In the genomic region with DNA sequence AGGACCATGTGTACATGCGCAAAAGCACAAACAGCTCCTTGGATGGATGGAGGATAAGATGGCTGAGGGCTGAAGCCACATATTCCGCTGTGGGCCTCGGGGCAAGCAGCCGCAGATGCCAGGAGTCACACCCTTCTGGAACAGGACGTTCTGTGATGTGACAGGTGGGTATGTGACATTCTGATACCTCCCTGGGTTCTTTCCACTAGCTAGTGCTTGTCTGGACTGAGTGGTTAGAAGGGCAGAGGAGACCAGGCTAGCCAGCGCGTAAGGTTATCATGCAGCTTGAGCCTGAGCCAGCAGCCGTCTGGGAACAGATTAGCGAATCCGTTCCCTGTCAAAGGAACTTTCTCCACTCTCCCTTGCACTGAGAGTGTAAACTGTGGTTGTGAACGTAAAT, we compare ENCODE assay signal across 21 mouse cellular contexts. TPM values are rescaled to one million over a fixed set of nuclear protein-coding genes. Genes with fewer than 3 reads are reported as not detected.
DNase-seq lines count a peak whose midpoint lies in the region; ATAC-seq and TF ChIP-seq lines count a peak whose summit lies in the region.
"Had no signal": no experiment of that assay in that cellular context is flagged by ENCODE, and none has a peak within 500 bp of the region (broad histone marks: within the 10 kb centered on the region; RNA-seq: fewer than 3 reads in every experiment).

No protein-coding gene starts in this region.

- H3K9me3 ChIP-seq in limb, embryonic 10.5 days (replicated peaks), result no peaks in the 10 kb centered on the region
- H3K9me3 ChIP-seq: embryonic facial prominence, embryonic 10.5 days; forebrain, embryonic 10.5 days; forebrain, embryonic 15.5 days; G1E; heart, embryonic 15.5 days; hindbrain, embryonic 13.5 days had no signal

- no peaks in the 10 kb centered on the region for H3K27me3 ChIP-seq in thymus, adult 2 months (ENCODE audit: control insufficient read depth, insufficient read depth, low read length)
- H3K27me3 ChIP-seq in small intestine, adult 2 months (ENCODE audit: control insufficient read depth, insufficient read depth, low read length), result no peaks in the 10 kb centered on the region
- no peaks in the 10 kb centered on the region for H3K27me3 ChIP-seq in limb, embryonic 10.5 days (ENCODE audit: low read depth, poor library complexity, severe bottlenecking)
- H3K27me3 ChIP-seq: forebrain, embryonic 15.5 days; heart, embryonic 15.5 days; hindbrain, embryonic 13.5 days had no signal

- no peak for DNase-seq in thymus, adult 2 months
- DNase-seq in thymus, postnatal 4 days, result no peak
- peak; percentile 1 for DNase-seq in NIH3T3 (ENCODE audit: low read depth)
- DNase-seq in limb, embryonic 10.5 days (ENCODE audit: low spot score), result no peak
- no peak for DNase-seq in kidney, postnatal 36 days
- DNase-seq: adrenal gland, postnatal 14 days; cerebellum, adult 2 months; cerebellum, postnatal 10 days; gastrocnemius, postnatal 14 days; heart, postnatal 14 days had no signal

- H3K27ac ChIP-seq in thymus, adult 2 months (ENCODE audit: control insufficient read depth, insufficient read depth, low read length), result peak overlapping the region; percentile 72
- peak overlapping the region; percentile 43 for H3K27ac ChIP-seq in small intestine, adult 2 months (ENCODE audit: insufficient read depth, low read depth, low read length)
- no peak overlapping the region for H3K27ac ChIP-seq in limb, embryonic 10.5 days
- H3K27ac ChIP-seq: embryonic facial prominence, embryonic 10.5 days; forebrain, embryonic 10.5 days; forebrain, embryonic 15.5 days; heart, adult 2 months; heart, embryonic 15.5 days; hindbrain, embryonic 13.5 days had no signal

- H3K4me3 ChIP-seq in thymus, adult 2 months (ENCODE audit: control insufficient read depth, insufficient read depth, low read length), result no peak overlapping the region
- no peak overlapping the region for H3K4me3 ChIP-seq in small intestine, adult 2 months (ENCODE audit: low read depth, low read length)
- H3K4me3 ChIP-seq in limb, embryonic 10.5 days, result no peak overlapping the region
- H3K4me3 ChIP-seq: embryonic facial prominence, embryonic 10.5 days; erythroblast, embryonic 14.5 days; forebrain, embryonic 10.5 days; forebrain, embryonic 15.5 days; heart, adult 2 months; heart, embryonic 15.5 days; hindbrain, embryonic 13.5 days had no signal

- no peak for TF ChIP-seq CTCF in thymus, adult 2 months (IDR thresholded peaks at IDR 0.05; ENCODE audit: borderline replicate concordance, control insufficient read depth, extremely low read depth, insufficient read depth, low read length, poor library complexity)
- TF ChIP-seq CTCF in small intestine, adult 2 months (IDR thresholded peaks at IDR 0.05; ENCODE audit: extremely low read depth, insufficient read length, insufficient replicate concordance, low read depth, low read length), result no peak

- TF ChIP-seq POLR2A in thymus, adult 2 months (IDR thresholded peaks at IDR 0.05; ENCODE audit: control insufficient read depth, extremely low read depth, insufficient read depth, low read length, poor library complexity), result no peak
- TF ChIP-seq POLR2A in small intestine, adult 2 months (IDR thresholded peaks at IDR 0.05; ENCODE audit: low read depth, low read length), result no peak

- H3K4me1 ChIP-seq in thymus, adult 2 months (replicated peaks; ENCODE audit: control insufficient read depth, insufficient read depth, low read length), result peaks cover 48% of the 10 kb centered on the region
- peaks cover 33% of the 10 kb centered on the region for H3K4me1 ChIP-seq in small intestine, adult 2 months (ENCODE audit: control insufficient read depth, insufficient read depth, insufficient read length, low read length)
- 0 out of 2 replicates have a peak, but pooled peaks cover 3% of the 10 kb centered on the region for H3K4me1 ChIP-seq in limb, embryonic 10.5 days
- H3K4me1 ChIP-seq: embryonic facial prominence, embryonic 10.5 days; forebrain, embryonic 15.5 days; heart, embryonic 15.5 days; hindbrain, embryonic 13.5 days had no signal

- peak; percentile 28 for ATAC-seq in inflammation-experienced regulatory T-cells, adult 6 months
- no peak for ATAC-seq in frontal cortex, adult (ENCODE audit: low TSS enrichment)
- ATAC-seq: forebrain, embryonic 15.5 days had no signal

- 60% methylated on average over 11 of the region's 11 CpGs for WGBS in thymus, adult 2 months
- 68% methylated on average over 11 of the region's 11 CpGs for WGBS in small intestine, adult 2 months
- 89% methylated on average over 11 of the region's 11 CpGs for WGBS in limb, embryonic 10.5 days

- H3K36me3 ChIP-seq in thymus, adult 2 months (ENCODE audit: control insufficient read depth, insufficient read depth, low read length), result no peaks in the 10 kb centered on the region
- peaks cover 24% of the 10 kb centered on the region for H3K36me3 ChIP-seq in small intestine, adult 2 months (ENCODE audit: control insufficient read depth, insufficient read depth, low read length)
- H3K36me3 ChIP-seq in limb, embryonic 10.5 days, result no peaks in the 10 kb centered on the region
- H3K36me3 ChIP-seq: embryonic facial prominence, embryonic 10.5 days; forebrain, embryonic 10.5 days; forebrain, embryonic 15.5 days; G1E; heart, embryonic 15.5 days; hindbrain, embryonic 13.5 days had no signal

RNA-seq across cellular contexts. Expression of a gene that starts 20.0 kb away (rescaled TPM):
- 97.0 and 106 TPM in 2 replicates for polyA plus RNA-seq in thymus, adult 2 months (2012; rRNA removed)
- polyA plus RNA-seq in inflammation-experienced regulatory T-cells, adult 6 months (2017; shearing (Covaris generic)), result 10 to 100 TPM; 61.9 to 81.5 (median 75.8) TPM
- polyA plus RNA-seq in small intestine, adult 2 months (2012; rRNA removed), result 59.8 and 117 TPM in 2 replicates
- 41.3 and 49.7 TPM in 2 replicates for polyA plus RNA-seq in limb, embryonic 10.5 days (2016; fragmentation: Nextera tagmentation; extraction: Ambion mirVana)

RNA-seq across cellular contexts. Expression of a gene that starts 24.1 kb away (rescaled TPM):
- polyA plus RNA-seq in thymus, adult 2 months (2012; rRNA removed), result 196 and 239 TPM in 2 replicates
- 100 to 1,000 TPM; 181 to 204 (median 188) TPM for polyA plus RNA-seq in inflammation-experienced regulatory T-cells, adult 6 months (2017; shearing (Covaris generic))
- polyA plus RNA-seq in small intestine, adult 2 months (2012; rRNA removed), result 228 and 484 TPM in 2 replicates
- polyA plus RNA-seq in limb, embryonic 10.5 days (2016; fragmentation: Nextera tagmentation; extraction: Ambion mirVana), result 2.8 and 3.4 TPM in 2 replicates

RNA-seq across cellular contexts. Expression of a gene that starts 39.5 kb away (rescaled TPM):
- 3.6 and 6.4 TPM in 2 replicates for polyA plus RNA-seq in thymus, adult 2 months (2012; rRNA removed)
- 1 to 10 TPM; 3.2 to 4.3 (median 3.2) TPM for polyA plus RNA-seq in inflammation-experienced regulatory T-cells, adult 6 months (2017; shearing (Covaris generic))
- 0.56 and 0.85 TPM in 2 replicates for polyA plus RNA-seq in small intestine, adult 2 months (2012; rRNA removed)
- 3.4 and 4.1 TPM in 2 replicates for polyA plus RNA-seq in limb, embryonic 10.5 days (2016; fragmentation: Nextera tagmentation; extraction: Ambion mirVana)
- polyA plus RNA-seq: erythroblast, embryonic 14.5 days had no signal

RNA-seq across cellular contexts. Expression of a gene that starts 48.9 kb away (rescaled TPM):
- polyA plus RNA-seq in thymus, adult 2 months (2012; rRNA removed), result 4.2 and 5.6 TPM in 2 replicates
- under 1 TPM in 1 of 3 experiments, not detected in 2; 0.20 TPM for polyA plus RNA-seq in inflammation-experienced regulatory T-cells, adult 6 months (2017; shearing (Covaris generic))
- 8.8 and 10.4 TPM in 2 replicates for polyA plus RNA-seq in small intestine, adult 2 months (2012; rRNA removed)
- polyA plus RNA-seq in limb, embryonic 10.5 days (2016; fragmentation: Nextera tagmentation; extraction: Ambion mirVana), result 25.8 and 36.3 TPM in 2 replicates

RNA-seq across cellular contexts. Expression of a gene that starts 54.6 kb away (rescaled TPM):
- 222 and 263 TPM in 2 replicates for polyA plus RNA-seq in thymus, adult 2 months (2012; rRNA removed)
- 10 to 100 TPM; 35.2 to 56.0 (median 47.0) TPM for polyA plus RNA-seq in inflammation-experienced regulatory T-cells, adult 6 months (2017; shearing (Covaris generic))
- 24.0 and 35.3 TPM in 2 replicates for polyA plus RNA-seq in small intestine, adult 2 months (2012; rRNA removed)
- 91.4 and 122 TPM in 2 replicates for polyA plus RNA-seq in limb, embryonic 10.5 days (2016; fragmentation: Nextera tagmentation; extraction: Ambion mirVana)

Comparison
In these comparisons a context has a peak if more than half of its experiments do, and no peak if none do; other contexts are left out.
1. RNA of a gene that starts 24.1 kb away (polyA plus RNA-seq): 228 to 484 TPM in small intestine, adult 2 months, 196 to 239 TPM in thymus, adult 2 months and 181 to 204 TPM in inflammation-experienced regulatory T-cells, adult 6 months; 2.8 to 3.4 TPM in limb, embryonic 10.5 days; every median in the first group is over 10 times any median in the second.